Mouse (Mus musculus) testis, postnatal 14 days (tissue): ENCODE measurements around the gene Phc2.

Experiments
- DNase-seq: peaks from one replicate; pipeline ENCODE4 v3.0.0; 2021; ENCODE audit warnings: low spot score

Phc2 gene

GRCm38 (mm10) chr4:128692149-128692925, 37.8 kb downstream of the Phc2 start:
- no peak for DNase-seq

DNA sequence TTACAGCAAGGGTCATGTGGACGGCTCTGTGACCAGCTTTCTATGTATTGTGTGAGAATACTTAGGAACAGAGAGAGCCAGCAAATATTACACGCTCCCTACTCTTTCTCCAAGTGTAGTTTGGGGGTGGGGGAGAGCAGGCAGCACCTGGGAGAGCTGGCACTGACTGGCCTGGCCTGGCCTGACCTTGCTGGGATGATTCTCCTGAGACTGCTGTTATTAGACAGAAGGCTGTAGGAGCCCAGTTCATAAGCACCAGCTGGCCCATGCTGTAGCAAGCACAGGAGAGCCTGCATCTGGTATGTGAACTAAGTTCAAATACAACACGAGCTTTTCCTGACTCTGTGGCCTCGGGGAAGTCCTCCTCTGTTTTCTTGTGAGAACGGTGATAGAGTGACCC, 38.7 kb downstream of the Phc2 start:
- no peak for DNase-seq

DNA sequence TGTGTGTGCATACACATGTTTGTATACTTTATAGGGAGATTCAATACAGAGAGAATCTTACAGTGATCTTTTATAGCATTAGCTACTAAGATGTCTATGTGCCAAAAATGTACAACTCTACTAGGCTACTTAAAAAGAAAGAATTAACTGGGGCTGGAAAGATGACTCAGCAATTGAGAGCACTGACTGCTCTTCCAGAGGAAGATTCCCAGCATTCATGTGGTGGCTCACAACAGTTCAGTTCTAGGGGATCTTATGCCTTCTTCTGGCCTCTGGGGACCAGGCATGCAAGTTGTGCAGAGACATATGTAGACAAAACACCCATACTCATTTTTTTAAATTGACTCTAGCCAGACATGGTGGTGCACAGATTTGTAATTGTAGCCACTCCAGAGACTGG, 39.8 kb downstream of the Phc2 start:
- DNase-seq = no peak

GRCm38 (mm10) chr4:128695149-128695548, 40.6 kb downstream of the Phc2 start:
- DNase-seq = no peak

GRCm38 (mm10) chr4:128698011-128698861, 43.7 kb downstream of the Phc2 start:
- peak; percentile 68 for DNase-seq

- no peak for DNase-seq
Observed at GRCm38 (mm10) chr4:128699916-128700315, 45.4 kb downstream of the Phc2 start.

GRCm38 (mm10) chr4:128700543-128700942, 46.0 kb downstream of the Phc2 start:
- DNase-seq = no peak

- DNase-seq = no peak
Observed at GRCm38 (mm10) chr4:128705138-128705720, 50.7 kb downstream of the Phc2 start.

DNA sequence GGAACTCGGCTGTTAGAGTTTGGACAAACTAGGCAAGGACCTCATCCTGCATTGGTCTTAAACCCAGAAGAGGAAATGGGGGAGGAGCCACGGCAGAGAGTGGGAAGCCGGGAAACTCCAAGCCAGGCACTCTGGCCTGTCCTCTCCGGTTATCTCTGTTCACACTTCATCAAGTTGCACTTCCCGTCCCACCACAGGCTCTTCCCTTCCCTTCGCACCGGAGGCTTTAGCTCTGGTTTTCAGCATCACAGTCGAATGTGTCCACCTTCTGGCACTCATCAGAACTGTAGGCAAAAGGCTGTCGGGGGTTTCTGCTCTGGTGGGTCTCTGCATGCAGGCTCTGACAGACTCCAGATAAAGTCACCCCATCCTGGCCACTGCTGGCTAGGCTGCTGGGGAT, 52.1 kb downstream of the Phc2 start:
- DNase-seq = no peak

DNA sequence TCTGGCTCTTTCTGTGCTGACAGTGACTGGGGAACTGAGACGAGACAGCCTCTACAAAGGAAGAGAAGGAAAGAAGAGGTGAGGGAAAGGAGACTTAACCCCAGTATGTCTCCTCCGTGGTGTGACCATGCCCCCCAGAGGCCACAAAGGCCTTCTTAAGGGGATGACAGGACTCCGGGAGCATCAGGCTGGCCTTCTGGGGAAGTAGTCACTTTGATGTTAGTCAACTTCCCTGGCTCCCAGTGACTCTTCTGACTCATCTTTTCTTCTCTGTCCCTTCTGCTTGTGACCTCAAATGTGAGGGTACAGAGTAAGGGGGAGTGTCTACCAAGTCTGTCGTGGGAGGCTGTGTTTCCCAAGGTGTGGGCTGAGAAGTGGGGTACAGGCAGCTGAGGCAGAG, 52.9 kb downstream of the Phc2 start:
- no peak for DNase-seq

- no peak for DNase-seq
Observed at GRCm38 (mm10) chr4:128709061-128709780, 54.7 kb downstream of the Phc2 start.

GRCm38 (mm10) chr4:128709781-128710166, 55.3 kb downstream of the Phc2 start:
- no peak for DNase-seq

DNA sequence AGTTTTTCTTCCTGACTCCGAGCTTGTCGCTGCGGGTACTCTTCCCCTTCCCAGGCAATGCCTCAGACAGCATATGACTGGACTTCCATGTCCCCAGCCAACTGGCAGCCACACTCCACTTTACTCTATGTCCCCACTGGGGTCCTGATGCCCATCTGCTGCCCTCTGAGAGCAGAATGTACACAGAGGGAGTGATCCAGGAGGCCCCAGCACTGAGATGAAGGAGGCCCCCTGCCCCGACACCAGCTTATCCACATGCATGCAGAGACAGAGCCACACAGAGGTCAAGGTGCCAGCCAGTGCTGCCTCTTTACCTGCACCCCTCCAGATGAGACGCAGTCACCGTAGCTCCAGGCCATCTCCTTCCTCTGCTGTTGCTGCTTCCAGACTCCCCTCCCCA, 55.8 kb downstream of the Phc2 start:
- DNase-seq = no peak

GRCm38 (mm10) chr4:128710800-128711199, 56.3 kb downstream of the Phc2 start:
- DNase-seq = no peak

DNA sequence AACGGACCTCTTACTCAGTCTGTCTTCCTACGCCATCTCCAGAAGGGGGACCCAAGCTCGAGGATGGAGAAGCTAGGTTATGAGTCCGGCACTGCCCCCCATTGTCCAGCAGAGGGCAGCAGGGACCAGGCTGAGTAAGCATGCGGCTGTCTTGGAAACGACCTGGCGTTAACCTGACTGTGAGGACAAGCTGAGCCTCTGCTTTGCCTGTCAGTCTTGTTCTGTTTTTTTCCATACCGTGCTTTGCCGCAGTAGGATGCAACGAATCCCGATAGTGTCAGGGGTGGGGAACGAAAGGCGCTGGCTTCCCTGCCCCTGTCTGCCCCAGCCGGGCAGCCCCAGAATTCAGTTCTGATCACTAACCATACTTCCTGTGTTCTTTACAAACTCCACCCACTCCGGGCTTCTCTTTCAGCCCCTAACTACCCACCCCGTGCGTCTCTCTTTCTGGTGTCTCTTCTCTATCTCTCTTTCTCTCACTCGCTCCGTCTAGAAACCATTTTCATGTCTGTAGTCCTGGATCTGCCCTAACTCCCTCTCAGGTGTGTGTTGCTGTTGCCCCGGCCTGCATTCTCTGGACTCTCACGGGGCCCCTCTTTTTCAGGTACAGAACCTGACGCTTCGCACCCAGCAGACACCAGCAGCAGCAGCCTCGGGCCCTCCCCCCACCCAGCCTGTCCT, 57.1 kb downstream of the Phc2 start:
- DNase-seq = peak; percentile 85

DNA sequence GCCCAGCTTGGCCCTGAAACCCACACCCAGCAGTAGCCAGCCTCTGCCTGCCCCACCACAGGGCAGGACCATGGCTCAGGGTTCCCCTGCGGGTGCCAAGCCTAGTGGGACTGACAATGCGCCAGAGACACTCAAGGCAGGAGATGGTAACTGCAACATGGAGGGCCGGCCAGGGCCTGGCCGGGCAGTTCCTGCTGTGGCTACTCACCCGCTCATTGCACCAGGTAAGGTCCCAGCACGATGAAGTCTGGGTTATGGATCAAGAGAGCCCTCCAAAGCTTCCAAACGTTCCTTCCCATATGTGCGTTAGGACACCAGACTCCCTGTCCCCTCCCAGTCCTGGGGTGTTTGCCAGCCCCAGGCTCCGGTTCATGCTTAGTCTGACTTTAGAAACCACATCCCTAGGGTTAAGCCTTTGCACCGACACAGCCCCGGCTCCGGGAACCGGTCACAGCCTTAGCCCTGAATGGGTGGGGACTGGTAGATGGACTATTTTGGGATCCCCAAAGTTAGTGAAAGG, 57.7 kb downstream of the Phc2 start:
- DNase-seq = no peak

GRCm38 (mm10) chr4:128712941-128713340, 58.4 kb downstream of the Phc2 start:
- no peak for DNase-seq

GRCm38 (mm10) chr4:128715241-128716204, 61.0 kb downstream of the Phc2 start:
- DNase-seq = no peak

GRCm38 (mm10) chr4:128716279-128716678, 61.8 kb downstream of the Phc2 start:
- no peak for DNase-seq

DNA sequence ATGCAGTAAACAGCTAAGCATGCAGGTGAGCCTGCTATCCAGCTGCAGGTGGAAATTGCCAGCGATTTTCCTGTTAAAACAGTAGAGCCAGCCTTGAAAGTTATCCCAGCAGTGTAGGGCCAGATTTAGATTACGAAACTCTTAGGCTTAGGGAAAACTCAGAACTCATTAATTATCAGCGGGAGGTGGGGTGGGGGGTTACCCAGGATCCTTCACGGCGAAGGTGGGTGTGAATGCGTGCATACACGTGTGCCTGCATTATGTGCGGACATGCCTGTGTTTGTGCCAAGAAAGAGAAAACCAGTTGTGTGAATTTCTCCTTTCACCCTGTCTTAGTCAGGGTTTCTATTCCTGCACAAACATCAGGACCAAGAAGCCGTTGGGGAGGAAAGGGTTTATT, 62.2 kb downstream of the Phc2 start:
- DNase-seq = no peak
